Mouse (Mus musculus): Measurements from ENCODE around the gene Fam69a. TPM values are rescaled to one million over a fixed set of nuclear protein-coding genes. Genes with fewer than 3 reads are reported as not detected.
A peak's percentile ranks its signal among the peaks of the same experiment; 100 is the strongest.

The Fam69a gene
- polyA plus RNA-seq, 1 experiment from 2014 or later, result 51.2 TPM

GRCm38 (mm10) chr5:107936625-107937389 lies 50.1 kb downstream of the Fam69a start:
- H3K9ac ChIP-seq, result no peak overlapping the region
- H3K4me2 ChIP-seq, result no peak overlapping the region
- no peaks in the 10 kb centered on the region for H3K27me3 ChIP-seq
- no peak for ATAC-seq (ENCODE audit: low read depth)
- H3K4me1 ChIP-seq (replicated peaks), result peaks cover 9% of the 10 kb centered on the region
- WGBS, result 92% methylated on average over 10 of the region's 10 CpGs
- no peak overlapping the region for H3K4me3 ChIP-seq
- no peaks in the 10 kb centered on the region for H3K9me3 ChIP-seq
- H3K36me3 ChIP-seq, result no peaks in the 10 kb centered on the region
- H3K27ac ChIP-seq (replicated peaks), result no peak overlapping the region

GRCm38 (mm10) chr5:107934770-107935543 lies 51.9 kb downstream of the Fam69a start:
- no peak overlapping the region for H3K4me2 ChIP-seq
- H3K36me3 ChIP-seq, result no peaks in the 10 kb centered on the region
- 89% methylated on average over 10 of the region's 10 CpGs for WGBS
- H3K27ac ChIP-seq (replicated peaks), result no peak overlapping the region
- no peak for ATAC-seq (ENCODE audit: low read depth)
- no peak overlapping the region for H3K4me3 ChIP-seq
- H3K9ac ChIP-seq, result no peak overlapping the region
- H3K27me3 ChIP-seq, result no peaks in the 10 kb centered on the region
- peaks cover 9% of the 10 kb centered on the region for H3K4me1 ChIP-seq (replicated peaks)
- no peaks in the 10 kb centered on the region for H3K9me3 ChIP-seq

GRCm38 (mm10) chr5:107933202-107933974 lies 53.5 kb downstream of the Fam69a start:
- ATAC-seq (ENCODE audit: low read depth), result no peak
- Histone ChIP-seq H3K9me3 (no peaks in the 10 kb centered on the region), H3K4me2 (no peak overlapping the region), H3K36me3 (no peaks in the 10 kb centered on the region), H3K27me3 (no peaks in the 10 kb centered on the region), H3K9ac (no peak overlapping the region), H3K4me3 (no peak overlapping the region), H3K4me1 (replicated peaks) (peaks cover 9% of the 10 kb centered on the region), H3K27ac (replicated peaks) (no peak overlapping the region)
- WGBS, result 79% methylated on average over 4 of the region's 4 CpGs

- Histone ChIP-seq H3K36me3 (no peaks in the 10 kb centered on the region), H3K9me3 (no peaks in the 10 kb centered on the region), H3K4me3 (no peak overlapping the region), H3K4me1 (replicated peaks) (peaks cover 9% of the 10 kb centered on the region), H3K9ac (no peak overlapping the region), H3K27ac (replicated peaks) (no peak overlapping the region), H3K4me2 (no peak overlapping the region), H3K27me3 (no peaks in the 10 kb centered on the region)
- WGBS, result 46% methylated on average over 2 of the region's 2 CpGs
- ATAC-seq (ENCODE audit: low read depth), result no peak
Measured at GRCm38 (mm10) chr5:107932556-107932955, 54.3 kb downstream of the Fam69a start.

GRCm38 (mm10) chr5:107926550-107927249 lies 60.2 kb downstream of the Fam69a start:
- H3K36me3 ChIP-seq, result no peaks in the 10 kb centered on the region
- no peak for ATAC-seq (ENCODE audit: low read depth)
- 82% methylated on average over 11 of the region's 11 CpGs for WGBS

GRCm38 (mm10) chr5:107924564-107924963 lies 62.3 kb downstream of the Fam69a start:
- no peak for ATAC-seq (ENCODE audit: low read depth)
- Histone ChIP-seq H3K27me3 (no peaks in the 10 kb centered on the region), H3K4me2 (no peak overlapping the region), H3K4me3 (no peak overlapping the region), H3K9ac (no peak overlapping the region), H3K4me1 (replicated peaks) (no peaks in the 10 kb centered on the region), H3K9me3 (no peaks in the 10 kb centered on the region), H3K36me3 (no peaks in the 10 kb centered on the region), H3K27ac (replicated peaks) (no peak overlapping the region)
- WGBS, result 73% methylated on average over 8 of the region's 8 CpGs

More at GRCm38 (mm10) chr5:107926550-107927249, 60.2 kb downstream of the Fam69a start:
- Histone ChIP-seq H3K4me1 (replicated peaks) (no peaks in the 10 kb centered on the region), H3K9me3 (no peaks in the 10 kb centered on the region), H3K4me2 (no peak overlapping the region), H3K27me3 (no peaks in the 10 kb centered on the region), H3K27ac (replicated peaks) (no peak overlapping the region), H3K4me3 (no peak overlapping the region), H3K9ac (no peak overlapping the region)

GRCm38 (mm10) chr5:107922836-107923235 lies 64.0 kb downstream of the Fam69a start:
- H3K4me1 ChIP-seq (replicated peaks), result no peaks in the 10 kb centered on the region
- H3K4me2 ChIP-seq, result no peak overlapping the region
- no peaks in the 10 kb centered on the region for H3K27me3 ChIP-seq
- 89% methylated on average over 1 of the region's 1 CpGs for WGBS
- no peak overlapping the region for H3K9ac ChIP-seq
- no peak overlapping the region for H3K4me3 ChIP-seq
- H3K27ac ChIP-seq (replicated peaks), result no peak overlapping the region
- H3K9me3 ChIP-seq, result no peaks in the 10 kb centered on the region
- H3K36me3 ChIP-seq, result no peaks in the 10 kb centered on the region
- no peak for ATAC-seq (ENCODE audit: low read depth)

GRCm38 (mm10) chr5:107921400-107922252 lies 65.3 kb downstream of the Fam69a start:
- Histone ChIP-seq H3K9me3 (no peaks in the 10 kb centered on the region), H3K4me1 (replicated peaks) (no peaks in the 10 kb centered on the region), H3K36me3 (no peaks in the 10 kb centered on the region), H3K27ac (replicated peaks) (no peak overlapping the region), H3K4me3 (no peak overlapping the region), H3K9ac (0 out of 2 replicates have a peak overlapping the region, but pooled peaks have one; percentile 22), H3K27me3 (no peaks in the 10 kb centered on the region), H3K4me2 (no peak overlapping the region)
- ATAC-seq (ENCODE audit: low read depth), result peak; percentile 64
- 82% methylated on average over 2 of the region's 2 CpGs for WGBS

- H3K4me1 ChIP-seq (replicated peaks), result peaks cover 4% of the 10 kb centered on the region; the same call in 1 of the 2 replicates
- no peak overlapping the region for H3K4me3 ChIP-seq
- H3K4me2 ChIP-seq, result no peak overlapping the region
- 21% methylated on average over 4 of the region's 4 CpGs for WGBS
- ATAC-seq (ENCODE audit: low read depth), result no peak
- no peaks in the 10 kb centered on the region for H3K9me3 ChIP-seq
- H3K36me3 ChIP-seq, result peaks cover 12% of the 10 kb centered on the region
- no peaks in the 10 kb centered on the region for H3K27me3 ChIP-seq
- 0 out of 2 replicates have a peak overlapping the region, but pooled peaks have one; percentile 1 for H3K27ac ChIP-seq (replicated peaks)
- 0 out of 2 replicates have a peak overlapping the region, but pooled peaks have one; percentile 6 for H3K9ac ChIP-seq
Measured at GRCm38 (mm10) chr5:107915280-107915679, 71.6 kb downstream of the Fam69a start.

- no peak overlapping the region for H3K4me3 ChIP-seq
- H3K4me2 ChIP-seq, result no peak overlapping the region
- 93% methylated on average over 5 of the region's 5 CpGs for WGBS
- ATAC-seq (ENCODE audit: low read depth), result no peak
- H3K27me3 ChIP-seq, result no peaks in the 10 kb centered on the region
- no peak overlapping the region for H3K9ac ChIP-seq
- H3K36me3 ChIP-seq, result peaks cover 54% of the 10 kb centered on the region
- peaks cover 4% of the 10 kb centered on the region; the same call in 1 of the 2 replicates for H3K4me1 ChIP-seq (replicated peaks)
- H3K9me3 ChIP-seq, result no peaks in the 10 kb centered on the region
- H3K27ac ChIP-seq (replicated peaks), result no peak overlapping the region
Measured at GRCm38 (mm10) chr5:107911012-107911411, 75.9 kb downstream of the Fam69a start.
